Mouse (Mus musculus) urinary bladder, postnatal 36 days (tissue): ENCODE data around the gene Tmem44.

ENCODE experiments used
- DNase-seq, 2 experiments: peaks; one replicate each; pipeline ENCODE4 v3.0.0; 2022; ENCODE audit warnings: low spot score in 2 of 2, mixed read lengths in 1 of 2

Gene Tmem44

GRCm38 (mm10) chr16:30518635-30519034 lies 32.0 kb downstream of the Tmem44 start:
- no peak for DNase-seq

GRCm38 (mm10) chr16:30517666-30518283 lies 32.9 kb downstream of the Tmem44 start:
- DNase-seq = no peak

- no peak for DNase-seq
These were observed 33.6 kb downstream of the Tmem44 start for GRCm38 (mm10) chr16:30516993-30517392.

GRCm38 (mm10) chr16:30515418-30515817 lies 35.2 kb downstream of the Tmem44 start:
- no peak for DNase-seq

- DNase-seq = peak; percentile 71 to 84
These were observed 37.3 kb downstream of the Tmem44 start for GRCm38 (mm10) chr16:30513050-30514024.

DNA sequence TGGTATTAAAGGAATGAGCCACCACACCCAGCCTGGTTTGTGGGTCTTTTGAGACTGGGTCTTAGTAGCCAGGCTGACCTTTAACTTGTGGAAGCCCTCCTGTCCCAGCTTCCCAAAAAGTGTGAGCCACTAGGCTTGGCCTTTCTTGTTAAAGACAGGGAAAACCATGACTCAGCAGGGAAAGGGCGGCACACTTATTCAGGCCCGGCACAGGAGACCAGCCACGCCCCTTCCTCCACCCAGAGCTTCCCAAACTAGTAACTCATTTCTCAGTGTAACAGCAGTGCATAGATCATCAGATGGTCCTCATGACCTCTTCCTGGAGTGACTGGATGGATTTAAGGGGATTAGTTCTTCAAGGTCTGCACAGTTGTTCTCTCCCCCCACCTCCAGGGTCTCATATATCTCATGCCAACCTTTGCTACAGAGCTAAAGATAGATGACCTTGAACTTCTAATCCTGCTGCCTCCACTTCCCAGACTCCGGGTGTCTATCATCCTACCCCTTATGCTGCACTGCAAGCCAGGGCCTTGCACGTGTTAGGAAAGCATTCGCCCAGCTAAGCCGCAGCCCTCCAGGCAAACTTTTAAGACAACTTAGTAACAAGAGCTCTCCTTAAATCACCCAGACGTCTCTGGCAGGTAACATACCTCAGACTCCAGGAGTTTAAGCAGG lies 38.1 kb downstream of the Tmem44 start:
- peak; percentile 52 to 65 for DNase-seq

GRCm38 (mm10) chr16:30511563-30512340 lies 38.9 kb downstream of the Tmem44 start:
- DNase-seq = no peak

DNA sequence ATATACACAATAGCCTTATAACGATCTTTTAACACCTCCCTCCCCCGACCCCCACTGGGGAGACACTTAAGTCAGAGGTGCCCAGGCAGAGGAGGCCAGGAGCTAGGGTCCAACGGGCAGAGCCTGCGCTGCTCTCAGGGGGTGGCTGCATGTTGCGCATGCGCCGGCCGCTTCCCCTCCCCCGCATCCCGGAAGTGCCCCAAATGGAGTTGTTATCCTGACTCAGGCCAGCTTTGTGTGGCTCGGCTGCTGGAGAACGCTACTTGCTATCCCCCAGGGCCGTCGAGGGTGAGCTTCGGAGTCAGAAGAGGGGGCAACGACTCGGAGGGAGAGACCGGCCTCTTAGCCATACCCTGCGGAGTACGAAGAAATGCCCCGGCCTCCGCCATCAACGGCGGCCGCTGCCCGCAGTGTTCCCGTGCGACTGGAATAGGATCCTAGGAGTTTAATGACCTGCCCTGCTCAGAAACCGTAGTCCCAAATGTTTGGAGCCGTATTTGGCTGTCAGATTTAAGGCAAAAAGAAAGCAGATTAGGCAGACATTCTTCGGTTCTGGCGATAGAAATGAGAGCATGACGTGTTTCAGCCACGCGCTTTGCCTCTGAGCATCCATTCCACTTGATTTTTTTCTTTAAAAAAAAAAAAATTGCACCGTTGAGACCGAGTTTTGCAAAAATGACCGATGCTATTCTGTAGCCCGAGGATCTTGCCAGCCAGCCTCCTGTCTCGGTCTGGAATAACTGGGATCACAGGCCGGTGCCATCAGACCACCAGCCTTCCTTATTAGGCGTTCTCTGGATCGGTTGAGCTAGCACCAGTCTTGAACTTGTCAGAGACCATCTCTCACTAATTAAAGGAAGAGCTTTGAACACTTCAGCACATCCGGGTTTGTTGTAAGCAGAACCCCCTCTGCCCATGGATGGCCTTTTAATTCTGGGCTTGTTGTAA lies 39.9 kb downstream of the Tmem44 start:
- DNase-seq = peak; percentile 77 to 88

GRCm38 (mm10) chr16:30510091-30510490 lies 40.6 kb downstream of the Tmem44 start:
- DNase-seq = no peak

- DNase-seq = no peak
These were observed 41.3 kb downstream of the Tmem44 start for GRCm38 (mm10) chr16:30509340-30509739.

- no peak for DNase-seq
These were observed 41.9 kb downstream of the Tmem44 start for GRCm38 (mm10) chr16:30508738-30509137.

DNA sequence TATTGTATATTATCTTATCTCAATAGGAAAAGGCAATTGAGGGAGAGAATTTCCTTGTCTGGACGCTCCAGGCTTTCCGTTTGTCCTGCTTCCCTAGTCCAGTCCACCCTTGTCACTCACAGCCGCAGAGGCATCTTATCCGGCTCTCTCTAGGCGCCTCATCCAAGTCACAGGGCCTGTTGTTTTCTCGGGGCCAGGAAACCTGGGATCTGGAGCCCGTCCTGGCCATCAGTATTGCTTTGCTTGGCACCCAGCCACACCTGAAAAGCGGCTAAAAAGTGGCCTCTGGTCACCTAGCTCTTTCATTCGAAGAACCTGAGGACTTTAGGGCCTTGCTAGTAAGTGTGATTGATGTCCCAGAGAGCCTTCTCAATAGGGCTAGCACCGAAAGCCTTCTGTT lies 43.5 kb downstream of the Tmem44 start:
- DNase-seq = no peak

DNA sequence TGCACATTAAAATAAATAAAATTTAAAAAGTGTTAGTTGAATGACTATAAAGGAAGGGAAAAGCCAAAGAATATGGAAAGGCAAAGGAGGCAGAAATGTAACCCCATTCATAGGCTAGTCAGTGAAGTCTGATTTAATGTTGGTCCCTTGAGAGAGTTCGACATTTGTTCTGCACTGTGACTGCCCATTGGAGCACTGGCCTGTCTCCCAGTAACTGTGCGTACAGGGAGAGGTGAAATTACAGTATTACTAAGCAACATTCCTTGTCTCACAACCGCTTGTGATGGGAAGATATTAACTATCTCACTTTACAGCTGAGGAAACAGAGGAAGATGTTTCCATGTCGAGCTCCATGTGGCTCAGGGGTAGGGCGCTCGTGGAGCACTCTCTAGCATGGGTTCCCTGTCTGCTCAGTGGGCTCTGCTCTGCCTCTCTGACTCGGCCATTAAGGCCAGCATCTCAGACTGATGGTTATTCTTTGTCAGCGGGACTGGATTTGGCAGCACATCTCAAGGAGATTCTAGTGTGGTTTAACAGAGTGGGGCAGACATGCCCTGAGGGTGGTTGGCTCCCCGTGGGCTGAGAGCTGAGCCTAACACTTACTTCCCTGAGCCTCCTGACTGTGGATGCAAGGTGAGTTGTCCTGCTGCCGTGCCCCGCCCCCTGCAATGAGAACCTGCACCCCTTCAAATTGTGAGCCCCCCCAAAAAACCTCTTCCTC lies 45.2 kb downstream of the Tmem44 start:
- no peak for DNase-seq

DNA sequence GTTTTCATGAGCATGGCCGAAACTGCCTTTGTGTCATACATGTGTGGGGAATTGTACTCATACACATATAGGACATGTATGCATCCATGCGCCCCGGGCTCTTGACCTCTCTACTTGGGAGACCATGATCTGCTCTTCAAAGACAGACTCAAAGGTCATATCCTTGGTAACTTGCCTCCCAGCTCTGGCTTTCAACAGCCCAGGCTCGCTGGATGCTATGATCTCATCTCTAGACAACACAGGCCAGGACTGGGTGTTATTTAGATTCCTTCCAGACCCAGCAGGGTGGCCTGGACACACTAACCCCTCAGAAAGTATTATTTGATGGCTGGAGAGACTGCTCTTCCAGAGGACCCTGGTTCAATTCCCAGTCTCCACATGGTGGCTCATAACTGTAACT lies 45.8 kb downstream of the Tmem44 start:
- DNase-seq = no peak

DNA sequence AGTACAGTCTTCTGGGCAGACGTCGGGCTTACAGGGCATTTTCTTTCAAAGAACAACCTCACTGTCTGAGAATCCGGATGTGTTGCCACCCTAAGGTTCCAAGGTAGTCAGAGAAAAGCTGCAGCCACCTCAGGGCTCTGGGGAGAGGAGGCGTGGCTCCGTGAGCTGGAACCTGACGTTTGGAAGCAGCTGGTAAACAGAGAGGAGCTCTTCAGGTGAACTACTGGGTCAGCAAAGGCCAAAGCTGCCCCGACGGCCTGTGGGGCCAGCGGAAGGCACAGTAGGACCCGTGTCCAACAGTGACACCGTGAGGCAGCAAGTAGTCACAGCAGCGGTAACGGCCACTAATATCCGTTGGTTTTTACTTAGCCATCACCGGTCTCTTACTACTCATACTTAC lies 46.7 kb downstream of the Tmem44 start:
- DNase-seq = peak in 1 of 2 experiments; percentile 61

- peak in 1 of 2 experiments; percentile 62 for DNase-seq
These were observed 48.3 kb downstream of the Tmem44 start for GRCm38 (mm10) chr16:30502221-30502891.

DNA sequence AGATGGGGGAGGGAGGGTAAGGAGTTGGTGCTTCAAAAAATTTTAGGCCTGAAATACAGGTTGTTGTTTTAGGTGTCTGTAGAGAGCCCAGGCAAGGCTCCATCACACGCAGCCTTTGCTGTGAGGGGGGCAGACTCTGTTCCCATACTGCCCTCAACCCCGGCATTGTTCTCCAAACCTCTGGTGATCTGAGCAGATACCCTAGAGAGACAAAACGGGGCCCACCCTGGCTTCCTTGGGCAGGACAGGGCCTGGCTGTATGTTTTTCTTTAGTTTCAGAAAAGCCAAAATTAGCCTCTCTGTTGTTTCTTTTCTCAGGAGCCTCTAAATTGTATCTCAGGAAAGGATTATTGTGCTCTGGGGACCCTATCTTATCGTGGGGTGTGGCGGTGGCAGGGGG lies 49.0 kb downstream of the Tmem44 start:
- no peak for DNase-seq

GRCm38 (mm10) chr16:30500223-30500622 lies 50.4 kb downstream of the Tmem44 start:
- DNase-seq = no peak
